Mouse (Mus musculus): ENCODE results near the gene Olfr125.
A peak's percentile ranks its signal among the peaks of the same experiment; 100 is the strongest.

The Olfr125 gene

GRCm38 (mm10) chr17:37832649-37833048, at the start of gene Olfr125:
Gene Olfr125 (plus strand): TSS chr17:37832949.
- DNase-seq (ENCODE audit: low spot score): no peak

GRCm38 (mm10) chr17:37793229-37793628, 39.5 kb upstream of the Olfr125 start, which contains the start of gene Olfr123:
Gene Olfr123 (plus strand): TSS chr17:37793529.
- no peak for DNase-seq (ENCODE audit: low spot score)

GRCm38 (mm10) chr17:37799588-37799987, 33.2 kb upstream of the Olfr125 start, which contains the start of gene Olfr124:
Gene Olfr124 (plus strand): TSS chr17:37799888.
- no peak for DNase-seq (ENCODE audit: low spot score)

- DNase-seq (ENCODE audit: low spot score): no peak
These were observed 14.4 kb downstream of the Olfr125 start, which contains the start of gene Olfr126 for GRCm38 (mm10) chr17:37847183-37847582. Gene Olfr126 (plus strand): TSS chr17:37847483.

- DNase-seq (ENCODE audit: low spot score): no peak
These were observed 31.2 kb downstream of the Olfr125 start for GRCm38 (mm10) chr17:37863901-37864300.

DNA sequence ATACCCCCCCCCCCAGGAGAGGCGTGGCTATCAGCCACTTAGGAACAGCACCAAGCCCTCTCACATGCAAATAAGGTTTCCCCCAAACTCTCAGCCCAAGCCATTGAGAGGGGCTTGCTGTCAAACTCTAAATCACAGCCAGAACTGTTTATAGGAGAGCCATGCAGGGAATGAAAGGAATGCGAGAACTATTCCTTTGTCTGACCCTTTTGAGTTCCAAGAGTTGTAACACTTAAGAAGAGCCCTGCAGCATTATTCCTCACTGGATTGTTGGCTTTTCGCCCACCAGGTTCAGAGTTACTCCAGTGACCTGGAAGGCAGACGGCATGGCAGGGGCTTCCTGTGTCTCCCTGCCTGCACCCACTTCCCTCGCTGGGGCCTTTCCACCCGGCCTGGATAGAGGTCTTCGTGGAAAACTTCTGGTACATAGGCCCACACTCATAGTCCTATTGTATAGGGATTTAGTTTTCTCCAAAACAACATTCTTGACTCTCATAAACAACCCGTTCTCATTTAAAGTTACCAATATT, 37.0 kb downstream of the Olfr125 start:
- DNase-seq (ENCODE audit: low spot score): peak; percentile 7

- no peak for DNase-seq (ENCODE audit: low spot score)
These were observed 41.1 kb downstream of the Olfr125 start for GRCm38 (mm10) chr17:37873830-37874229.

Data from embryo, embryonic 10.5 days (tissue).